Comparison of ENCODE assay signal across 30 mouse cellular contexts in the genomic region with DNA sequence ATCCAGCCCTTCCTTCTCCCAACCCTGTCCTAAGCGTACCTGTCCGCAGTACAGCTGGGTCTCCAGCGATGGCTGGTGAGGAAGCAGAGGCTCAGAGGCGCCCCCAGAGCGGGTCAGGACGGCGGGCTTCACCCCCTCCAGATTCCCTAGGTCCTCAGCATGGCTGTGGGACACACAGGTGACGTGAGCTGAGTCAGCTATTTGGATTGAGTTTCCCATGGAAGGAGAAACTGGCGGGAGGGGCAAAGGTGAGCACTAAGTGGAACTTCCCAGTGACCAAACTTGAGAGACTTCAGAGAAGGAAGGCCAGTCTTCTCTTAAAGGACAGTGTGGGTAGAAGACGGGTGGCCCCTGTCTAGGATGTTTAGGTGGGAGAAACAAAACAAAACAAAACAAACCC. TPM values are rescaled to one million over a fixed set of nuclear protein-coding genes. Genes with fewer than 3 reads are reported as not detected.
DNase-seq lines count a peak whose midpoint lies in the region; ATAC-seq lines count a peak whose summit lies in the region.
"Had no signal": no experiment of that assay in that cellular context is flagged by ENCODE, and none has a peak within 500 bp of the region (broad histone marks: within the 10 kb centered on the region; RNA-seq: fewer than 3 reads in every experiment).

No protein-coding gene starts in this region.

- H3K4me3 ChIP-seq in erythroblast, embryonic 14.5 days (replicated peaks): peak overlapping the region; percentile 75
- H3K4me3 ChIP-seq in liver, embryonic 15.5 days (replicated peaks): peak overlapping the region; percentile 81
- no peak overlapping the region for H3K4me3 ChIP-seq in midbrain, embryonic 16.5 days (ENCODE audit: low read depth, low read length)
- H3K4me3 ChIP-seq: forebrain, embryonic 13.5 days; heart, embryonic 15.5 days; hindbrain, embryonic 12.5 days; intestine, embryonic 15.5 days; limb, embryonic 10.5 days; limb, embryonic 15.5 days; lung, embryonic 15.5 days; neural tube, embryonic 13.5 days had no signal

- DNase-seq in spleen, postnatal 10 days (ENCODE audit: low spot score in 2 of 2): peak; percentile 27 to 29
- DNase-seq in spleen, adult 18-20 months: no peak
- DNase-seq in urinary bladder, postnatal 10 days (ENCODE audit: low spot score): no peak
- DNase-seq: adrenal gland, postnatal 14 days; cerebellum, adult 11 months; cerebellum, adult 9-10 months; embryo, embryonic 11 days; gastrocnemius, postnatal 25 days; heart, adult 11 months; heart, postnatal 36 days; kidney, adult 2 months; kidney, postnatal 36 days; thymus, postnatal 14 days had no signal

- ATAC-seq in erythroblast, adult 5-6 weeks (replicated peaks; ENCODE audit: low FRiP score, poor library complexity, severe bottlenecking): no peak
- ATAC-seq in liver, embryonic 15.5 days (ENCODE audit: insufficient read depth): no peak
- no peak for ATAC-seq in midbrain, embryonic 16.5 days
- ATAC-seq: forebrain, embryonic 13.5 days; hindbrain, postnatal 0 days; intestine, embryonic 15.5 days had no signal

- peak overlapping the region; percentile 88; the same call in 1 of the 2 replicates for H3K9ac ChIP-seq in liver, embryonic 15.5 days
- no peak overlapping the region for H3K9ac ChIP-seq in midbrain, embryonic 16.5 days (ENCODE audit: low read depth, low read length)
- H3K9ac ChIP-seq: forebrain, embryonic 13.5 days; heart, embryonic 15.5 days; hindbrain, embryonic 12.5 days; intestine, embryonic 15.5 days; limb, embryonic 15.5 days; lung, embryonic 15.5 days; neural tube, embryonic 13.5 days had no signal

- 64% methylated on average over 10 of the region's 10 CpGs for WGBS in liver, embryonic 15.5 days (ENCODE audit: insufficient replicate concordance)
- WGBS in midbrain, embryonic 16.5 days: 73% methylated on average over 10 of the region's 10 CpGs

- H3K36me3 ChIP-seq in erythroblast, embryonic 14.5 days (ENCODE audit: control insufficient read depth): peaks cover 100% of the 10 kb centered on the region
- H3K36me3 ChIP-seq in liver, embryonic 15.5 days (replicated peaks): peaks cover 100% of the 10 kb centered on the region
- no peaks in the 10 kb centered on the region for H3K36me3 ChIP-seq in midbrain, embryonic 16.5 days (ENCODE audit: control insufficient read depth, insufficient read depth, low read length)
- H3K36me3 ChIP-seq: heart, embryonic 15.5 days; hindbrain, embryonic 12.5 days; intestine, embryonic 15.5 days; limb, embryonic 10.5 days; limb, embryonic 15.5 days; lung, embryonic 15.5 days; neural tube, embryonic 13.5 days had no signal

- H3K27ac ChIP-seq in liver, embryonic 15.5 days (replicated peaks): peak overlapping the region; percentile 99
- no peak overlapping the region for H3K27ac ChIP-seq in midbrain, embryonic 16.5 days (ENCODE audit: low read length)
- H3K27ac ChIP-seq: forebrain, embryonic 13.5 days; heart, embryonic 15.5 days; hindbrain, embryonic 12.5 days; hindbrain, postnatal 0 days; intestine, embryonic 15.5 days; limb, embryonic 10.5 days; limb, embryonic 15.5 days; lung, embryonic 15.5 days; neural tube, embryonic 13.5 days had no signal

- H3K4me1 ChIP-seq in erythroblast, embryonic 14.5 days (ENCODE audit: control insufficient read depth): peaks cover 91% of the 10 kb centered on the region
- H3K4me1 ChIP-seq in liver, embryonic 15.5 days (replicated peaks): peaks cover 83% of the 10 kb centered on the region
- no peaks in the 10 kb centered on the region for H3K4me1 ChIP-seq in midbrain, embryonic 16.5 days (ENCODE audit: control insufficient read depth, insufficient read depth, low read length)
- H3K4me1 ChIP-seq: forebrain, embryonic 13.5 days; heart, embryonic 15.5 days; hindbrain, embryonic 12.5 days; intestine, embryonic 15.5 days; limb, embryonic 10.5 days; limb, embryonic 15.5 days; lung, embryonic 15.5 days; neural tube, embryonic 13.5 days had no signal

- H3K27me3 ChIP-seq in erythroblast, embryonic 14.5 days (ENCODE audit: control insufficient read depth): peaks cover 30% of the 10 kb centered on the region
- H3K27me3 ChIP-seq in liver, embryonic 15.5 days: peaks cover 65% of the 10 kb centered on the region
- no peaks in the 10 kb centered on the region for H3K27me3 ChIP-seq in midbrain, embryonic 16.5 days (ENCODE audit: control insufficient read depth, insufficient read depth, low read depth, low read length)
- H3K27me3 ChIP-seq: neural tube, embryonic 13.5 days had no signal

- H3K4me2 ChIP-seq in liver, embryonic 15.5 days: peak overlapping the region; percentile 79
- H3K4me2 ChIP-seq in midbrain, embryonic 16.5 days (ENCODE audit: low read length): no peak overlapping the region
- H3K4me2 ChIP-seq: forebrain, embryonic 13.5 days; heart, embryonic 15.5 days; intestine, embryonic 15.5 days; limb, embryonic 15.5 days; lung, embryonic 15.5 days; midbrain, embryonic 11.5 days; neural tube, embryonic 13.5 days had no signal

- H3K9me3 ChIP-seq in erythroblast, embryonic 14.5 days (ENCODE audit: control insufficient read depth, low read length): peaks cover 3% of the 10 kb centered on the region; the same call in 1 of the 2 replicates
- H3K9me3 ChIP-seq in liver, embryonic 15.5 days (replicated peaks): no peaks in the 10 kb centered on the region
- no peaks in the 10 kb centered on the region for H3K9me3 ChIP-seq in midbrain, embryonic 16.5 days (replicated peaks; ENCODE audit: control insufficient read depth, low read length, poor library complexity, severe bottlenecking)
- H3K9me3 ChIP-seq: forebrain, embryonic 13.5 days; heart, embryonic 15.5 days; hindbrain, embryonic 12.5 days; intestine, embryonic 15.5 days; limb, embryonic 10.5 days; limb, embryonic 15.5 days; lung, embryonic 15.5 days; neural tube, embryonic 13.5 days had no signal

RNA-seq across cellular contexts. Expression of gene Slc4a1, which starts 7.6 kb away (rescaled TPM):
- polyA plus RNA-seq in erythroblast, embryonic 14.5 days (2012): 575 and 672 TPM in 2 replicates
- total RNA-seq in erythroblast, adult 5-6 weeks (2015; ENCODE audit: low replicate concordance): 4,977 and 5,433 TPM in 2 replicates
- 6,454 and 7,565 TPM in 2 replicates for total RNA-seq in erythroblast, adult 5-6 weeks (2017; ENCODE audit: low replicate concordance)
- polyA plus RNA-seq in liver, embryonic 15.5 days (2015; fragmentation: Nextera tagmentation; extraction: Ambion mirVana): 1,073 and 1,204 TPM in 2 replicates
- 2.3 and 3.5 TPM in 2 replicates for polyA plus RNA-seq in midbrain, embryonic 16.5 days (2015; fragmentation: Nextera tagmentation; extraction: Ambion mirVana)
- polyA plus RNA-seq: small intestine, adult 2 months; urinary bladder, adult 2 months had no signal

RNA-seq across cellular contexts. Expression of gene Rundc3a, which starts 34.8 kb away (rescaled TPM):
- polyA plus RNA-seq in erythroblast, embryonic 14.5 days (2012): 1.8 and 2.1 TPM in 2 replicates
- total RNA-seq in erythroblast, adult 5-6 weeks (2015; ENCODE audit: low replicate concordance): 3.1 TPM in 1 of 2 replicates, not detected in the other
- 2.7 and 7.5 TPM in 2 replicates for total RNA-seq in erythroblast, adult 5-6 weeks (2017; ENCODE audit: low replicate concordance)
- 2.2 and 2.4 TPM in 2 replicates for polyA plus RNA-seq in liver, embryonic 15.5 days (2015; fragmentation: Nextera tagmentation; extraction: Ambion mirVana)
- 151 and 155 TPM in 2 replicates for polyA plus RNA-seq in midbrain, embryonic 16.5 days (2015; fragmentation: Nextera tagmentation; extraction: Ambion mirVana)
- total RNA-seq: megakaryocyte, adult 5-6 weeks had no signal

RNA-seq across cellular contexts. Expression of gene Ubtf, which starts 38.8 kb away (rescaled TPM):
- 10.3 and 12.3 TPM in 2 replicates for polyA plus RNA-seq in erythroblast, embryonic 14.5 days (2012)
- total RNA-seq in erythroblast, adult 5-6 weeks (2015; ENCODE audit: low replicate concordance): 19.0 and 22.8 TPM in 2 replicates
- total RNA-seq in erythroblast, adult 5-6 weeks (2017; ENCODE audit: low replicate concordance): 119 and 258 TPM in 2 replicates
- 50.9 and 55.2 TPM in 2 replicates for polyA plus RNA-seq in liver, embryonic 15.5 days (2015; fragmentation: Nextera tagmentation; extraction: Ambion mirVana)
- polyA plus RNA-seq in midbrain, embryonic 16.5 days (2015; fragmentation: Nextera tagmentation; extraction: Ambion mirVana): 70.1 and 85.2 TPM in 2 replicates

RNA-seq across cellular contexts. Expression of gene Slc25a39, which starts 49.4 kb away (rescaled TPM):
- 579 and 725 TPM in 2 replicates for polyA plus RNA-seq in erythroblast, embryonic 14.5 days (2012)
- total RNA-seq in erythroblast, adult 5-6 weeks (2015; ENCODE audit: low replicate concordance): 461 and 462 TPM in 2 replicates
- total RNA-seq in erythroblast, adult 5-6 weeks (2017; ENCODE audit: low replicate concordance): 236 and 290 TPM in 2 replicates
- polyA plus RNA-seq in liver, embryonic 15.5 days (2015; fragmentation: Nextera tagmentation; extraction: Ambion mirVana): 451 and 525 TPM in 2 replicates
- 144 and 150 TPM in 2 replicates for polyA plus RNA-seq in midbrain, embryonic 16.5 days (2015; fragmentation: Nextera tagmentation; extraction: Ambion mirVana)

Comparison
In these comparisons a context has a peak if more than half of its experiments do, and no peak if none do; other contexts are left out.
1. DNase-seq: peak in spleen, postnatal 10 days (2 of 2); none in spleen, adult 18-20 months (0 of 2) and urinary bladder, postnatal 10 days (single experiment).
2. RNA of gene Slc4a1, which starts 7.6 kb away (polyA plus RNA-seq): 1,073 to 1,204 TPM in liver, embryonic 15.5 days and 575 to 672 TPM in erythroblast, embryonic 14.5 days; 2.3 to 3.5 TPM in midbrain, embryonic 16.5 days; every median in the first group is over 100 times any median in the second.
3. RNA of gene Rundc3a, which starts 34.8 kb away (polyA plus RNA-seq): 151 to 155 TPM in midbrain, embryonic 16.5 days; 2.2 to 2.4 TPM in liver, embryonic 15.5 days and 1.8 to 2.1 TPM in erythroblast, embryonic 14.5 days; every median in the first group is over 10 times any median in the second.